23 mouse cellular contexts compared by ENCODE assay signal in genomic region chr7:35053161-35053560, GRCm38 (mm10). TPM values are rescaled to one million over a fixed set of nuclear protein-coding genes. Genes with fewer than 3 reads are reported as not detected.
DNase-seq lines count a peak whose midpoint lies in the region; ATAC-seq and TF ChIP-seq lines count a peak whose summit lies in the region.
"Had no signal": no experiment of that assay in that cellular context is flagged by ENCODE, and none has a peak within 500 bp of the region (broad histone marks: within the 10 kb centered on the region; RNA-seq: fewer than 3 reads in every experiment).

No protein-coding gene starts in this region.

- TF ChIP-seq CTCF in gastrocnemius, adult 2 months (IDR thresholded peaks at IDR 0.05) = no peak
- TF ChIP-seq CTCF in CH12.LX (conservative IDR thresholded peaks at IDR 0.05 in 1 of 2, IDR thresholded peaks at IDR 0.05 in 1 of 2; ENCODE audit: low read depth in 2 of 2, low read length in 2 of 2) = no peak

- no peak overlapping the region for H3K4me3 ChIP-seq in gastrocnemius, adult 2 months
- no peak overlapping the region for H3K4me3 ChIP-seq in kidney, embryonic 14.5 days (ENCODE audit: low read length)
- no peak overlapping the region for H3K4me3 ChIP-seq in CH12.LX (replicated peaks in 1 of 3; ENCODE audit: low read depth in 2 of 3, low read length in 2 of 3, poor library complexity in 1 of 3)
- H3K4me3 ChIP-seq: embryonic facial prominence, embryonic 12.5 days; embryonic facial prominence, embryonic 15.5 days; hindbrain, embryonic 12.5 days; hindbrain, embryonic 15.5 days had no signal

- H3K4me2 ChIP-seq in kidney, embryonic 14.5 days (replicated peaks; ENCODE audit: low read depth, low read length) = no peak overlapping the region
- peak overlapping the region; percentile 89; the same call in 1 of the 2 replicates for H3K4me2 ChIP-seq in CH12.LX (ENCODE audit: insufficient read depth, low read depth, poor library complexity, severe bottlenecking)
- H3K4me2 ChIP-seq: embryonic facial prominence, embryonic 12.5 days; embryonic facial prominence, embryonic 15.5 days; heart, embryonic 11.5 days; hindbrain, embryonic 12.5 days; hindbrain, embryonic 15.5 days had no signal

- H3K27ac ChIP-seq in gastrocnemius, adult 2 months = peak overlapping the region; percentile 6; the same call in 1 of the 2 replicates
- H3K27ac ChIP-seq in kidney, embryonic 14.5 days (ENCODE audit: low read depth, low read length) = no peak overlapping the region
- H3K27ac ChIP-seq in CH12.LX (ENCODE audit: insufficient read depth, low read depth) = no peak overlapping the region
- H3K27ac ChIP-seq: embryonic facial prominence, embryonic 12.5 days; embryonic facial prominence, embryonic 15.5 days; hindbrain, embryonic 12.5 days; hindbrain, embryonic 15.5 days had no signal

- no peak for DNase-seq in gastrocnemius, adult 2 months
- DNase-seq in gastrocnemius, adult 8-10 months (ENCODE audit: low spot score in 2 of 2) = no peak
- peak; percentile 56 for DNase-seq in kidney, adult 9 months
- no peak for DNase-seq in CH12.LX (ENCODE audit: extremely low read depth)
- DNase-seq in frontal cortex, postnatal 25 days (ENCODE audit: low spot score in 2 of 2) = no peak
- DNase-seq: adrenal gland, adult 2 months; adrenal gland, postnatal 14 days; cerebellum, adult 11 months; cerebellum, adult 2 months; cerebellum, adult 9-11 months; cerebellum, postnatal 25 days; forebrain, postnatal 0 days; gastrocnemius, postnatal 14 days; heart, adult 11 months had no signal

- peaks cover 13% of the 10 kb centered on the region for H3K36me3 ChIP-seq in kidney, embryonic 14.5 days (ENCODE audit: control insufficient read depth, insufficient read depth, low read length)
- peaks cover 19 to 39% of the 10 kb centered on the region in 2 experiments for H3K36me3 ChIP-seq in CH12.LX (replicated peaks in 1 of 2; ENCODE audit: control insufficient read depth in 1 of 2, insufficient read depth in 1 of 2, low read length in 1 of 2)
- H3K36me3 ChIP-seq: hindbrain, embryonic 15.5 days had no signal

- intact Hi-C loops in gastrocnemius, adult 2 months (cut with DNase I) = loop anchor here (10.0 kb wide), 1 partner anchor 888 kb away; the partner anchor contains the start of gene Uba2

- dilution Hi-C loops in CH12.LX (cut with MboI; ENCODE audit: extremely low pct_ligation_motif_present, extremely low pct_unique_long_range_greater_than_20kb, low sequenced_read_pairs) = no loop called here

- 94% methylated on average over 3 of the region's 3 CpGs for WGBS in kidney, embryonic 14.5 days

- H3K79me2 ChIP-seq in CH12.LX (replicated peaks; ENCODE audit: control insufficient read depth, extremely low read depth, insufficient read depth, poor library complexity, severe bottlenecking) = peaks cover 74% of the 10 kb centered on the region

- no peaks in the 10 kb centered on the region for H3K9me3 ChIP-seq in kidney, embryonic 14.5 days (ENCODE audit: control insufficient read depth, low read length)
- H3K9me3 ChIP-seq in CH12.LX (replicated peaks; ENCODE audit: low read length) = no peaks in the 10 kb centered on the region
- H3K9me3 ChIP-seq: embryonic facial prominence, embryonic 12.5 days; embryonic facial prominence, embryonic 15.5 days; G1E; hindbrain, embryonic 12.5 days; hindbrain, embryonic 15.5 days had no signal

- no peak for TF ChIP-seq RAD21 in CH12.LX (IDR thresholded peaks at IDR 0.05; ENCODE audit: low read depth, low read length)

- H3K4me1 ChIP-seq in kidney, embryonic 14.5 days (ENCODE audit: control insufficient read depth, insufficient read depth, low read length) = peaks cover 13% of the 10 kb centered on the region
- H3K4me1 ChIP-seq in CH12.LX (ENCODE audit: control insufficient read depth in 1 of 2, insufficient read depth in 2 of 2) = peaks cover 3 to 47% of the 10 kb centered on the region in 2 experiments; a peak in 3 of 4 replicates

- TF ChIP-seq POLR2A in CH12.LX (IDR thresholded peaks at IDR 0.05; ENCODE audit: low read depth, low read length) = no peak

- H3K27me3 ChIP-seq in kidney, embryonic 14.5 days (ENCODE audit: control insufficient read depth, insufficient read depth, low read length) = no peaks in the 10 kb centered on the region
- H3K27me3 ChIP-seq in CH12.LX (replicated peaks) = no peaks in the 10 kb centered on the region
- H3K27me3 ChIP-seq: embryonic facial prominence, embryonic 12.5 days; embryonic facial prominence, embryonic 15.5 days; hindbrain, embryonic 12.5 days; hindbrain, embryonic 15.5 days; Patski had no signal

- no peak overlapping the region for H3K9ac ChIP-seq in kidney, embryonic 14.5 days (ENCODE audit: low read depth, low read length)
- H3K9ac ChIP-seq in CH12.LX (ENCODE audit: insufficient read depth, low read depth) = peak overlapping the region; percentile 37; the same call in 1 of the 2 replicates
- H3K9ac ChIP-seq: embryonic facial prominence, embryonic 12.5 days; embryonic facial prominence, embryonic 15.5 days; forebrain, postnatal 0 days; hindbrain, embryonic 12.5 days; hindbrain, embryonic 15.5 days had no signal

- no peak for ATAC-seq in kidney, embryonic 14.5 days (ENCODE audit: low FRiP score, low TSS enrichment)
- ATAC-seq: forebrain, embryonic 14.5 days; forebrain, postnatal 0 days; Patski had no signal

- no peak for TF ChIP-seq EP300 in CH12.LX (IDR thresholded peaks at IDR 0.05; ENCODE audit: low read length)

- in situ Hi-C loops in CH12.LX (cut with MboI; ENCODE audit: low pct_ligation_motif_present, low pct_unique_long_range_greater_than_20kb, low sequenced_read_pairs) = no loop called here

TF ChIP-seq in CH12.LX, 34 proteins besides CTCF, POLR2A, EP300 and RAD21:
- no peak for TF ChIP-seq JUND (conservative IDR thresholded peaks at IDR 0.05; ENCODE audit: low read depth, low read length)
- TF ChIP-seq USF2 (conservative IDR thresholded peaks at IDR 0.05; ENCODE audit: low read depth, low read length) = no peak
- no peak for TF ChIP-seq IRF4 (IDR thresholded peaks at IDR 0.05; ENCODE audit: low read depth, low read length)
- TF ChIP-seq CHD2 (IDR thresholded peaks at IDR 0.05; ENCODE audit: low read length) = no peak
- TF ChIP-seq MEF2A (IDR thresholded peaks at IDR 0.05; ENCODE audit: borderline replicate concordance, low read depth, low read length) = no peak
- TF ChIP-seq MAZ (IDR thresholded peaks at IDR 0.05; ENCODE audit: low read depth, low read length) = no peak
- TF ChIP-seq NRF1 (IDR thresholded peaks at IDR 0.05; ENCODE audit: low read depth, low read length) = no peak
- TF ChIP-seq TBP (conservative IDR thresholded peaks at IDR 0.05; ENCODE audit: low read depth, low read length) = no peak
- no peak for TF ChIP-seq ZKSCAN1 (IDR thresholded peaks at IDR 0.05; ENCODE audit: borderline replicate concordance, low read depth, low read length)
- TF ChIP-seq MAFK (IDR thresholded peaks at IDR 0.05; ENCODE audit: insufficient replicate concordance, low read length) = no peak
- TF ChIP-seq USF1 (IDR thresholded peaks at IDR 0.05; ENCODE audit: low read depth, low read length) = no peak
- TF ChIP-seq ZC3H11A (IDR thresholded peaks at IDR 0.05; ENCODE audit: low read depth, low read length) = no peak
- no peak for TF ChIP-seq CHD1 (IDR thresholded peaks at IDR 0.05; ENCODE audit: low read depth, low read length)
- no peak for TF ChIP-seq GABPA (IDR thresholded peaks at IDR 0.05; ENCODE audit: insufficient replicate concordance, low read depth, low read length)
- no peak for TF ChIP-seq JUN (IDR thresholded peaks at IDR 0.05; ENCODE audit: insufficient read depth, low read depth, low read length)
- TF ChIP-seq SMC3 (IDR thresholded peaks at IDR 0.05; ENCODE audit: low read depth, low read length) = no peak
- no peak for TF ChIP-seq BHLHE40 (IDR thresholded peaks at IDR 0.05; ENCODE audit: low read depth, low read length)
- no peak for TF ChIP-seq PAX5 (IDR thresholded peaks at IDR 0.05; ENCODE audit: low read length)

RNA-seq across cellular contexts. Expression of gene Cebpg, which starts 3.2 kb away (rescaled TPM):
- total RNA-seq in gastrocnemius, adult 2 months (2021) = 10 to 100 TPM; 41.0 to 46.0 TPM
- total RNA-seq in gastrocnemius, adult 8-10 months (2022) = 10 to 100 TPM; 33.0 to 39.8 (median 36.6) TPM
- polyA plus RNA-seq in kidney, embryonic 14.5 days (2014; fragmentation: Nextera tagmentation; extraction: Ambion mirVana) = 30.8 and 39.3 TPM in 2 replicates
- total RNA-seq in CH12.LX (2012; rRNA removed) (23.6 and 34.6 TPM in 2 replicates), CH12.LX (2014; rRNA removed) (25.3 and 27.0 TPM in 2 replicates)
- 19.9 and 23.5 TPM in 2 replicates for polyA plus RNA-seq in CH12.LX (2012; ENCODE audit: insufficient read length, low read depth)
